Mouse (Mus musculus) kidney, adult 2 months (tissue): ENCODE results near the gene Mmaa. TPM values are rescaled to one million over a fixed set of nuclear protein-coding genes. Genes with fewer than 3 reads are reported as not detected.

Experiments used
- DNase-seq: peaks from one replicate; pipeline ENCODE4 v3.0.0; 2021
- H3K27ac ChIP-seq: fragments of 200-500 bp; 2 replicates; pipeline ENCODE4 v1.5.1; 2012; ENCODE audit warnings: low read depth, low read length, control low read depth, inconsistent platforms; ENCODE audit not compliant: insufficient read depth
- H3K27me3 ChIP-seq: fragments of 200-500 bp; replicated peaks from 2 replicates; pipeline ENCODE4 v1.6.1; 2012; ENCODE audit warnings: mild to moderate bottlenecking, moderate library complexity, low read length, inconsistent platforms; ENCODE audit not compliant: control insufficient read depth, insufficient read depth
- H3K36me3 ChIP-seq: fragments of 200-500 bp; 2 replicates; pipeline ENCODE4 v1.6.1; 2012; ENCODE audit warnings: mild to moderate bottlenecking, moderate library complexity, low read length, inconsistent platforms; ENCODE audit not compliant: control insufficient read depth, insufficient read depth
- H3K4me1 ChIP-seq: fragments of 200-500 bp; 2 replicates; pipeline ENCODE4 v1.6.1; 2011; ENCODE audit warnings: low read length; ENCODE audit not compliant: control insufficient read depth, insufficient read depth
- H3K4me3 ChIP-seq: fragments of 200-500 bp; 2 replicates; pipeline ENCODE4 v1.5.1; 2011; ENCODE audit warnings: mild to moderate bottlenecking, low read depth, low read length, control low read depth; ENCODE audit not compliant: insufficient read depth
- CTCF ChIP-seq: fragments of 200-500 bp; conservative IDR thresholded peaks from 2 replicates; pipeline ENCODE4 v1.5.1; 2011; ENCODE audit warnings: low read depth, mild to moderate bottlenecking, control low read depth, low read length, moderate library complexity, mixed read lengths; ENCODE audit not compliant: insufficient read depth, insufficient read length
- POLR2A ChIP-seq: fragments of 200-500 bp; IDR thresholded peaks from one replicate; pipeline ENCODE4 v1.6.1; 2011; ENCODE audit warnings: low read depth, low read length, control low read depth
- WGBS: fragments of 180-500 bp; shearing (Covaris S2); methylation state at CpG from one replicate; pipeline ENCODE4 v1.1.7; 2018; 5-methylcytosine and 5-hydroxymethylcytosine counted together
- polyA plus RNA-seq: library from polyadenylated mRNA; depleted of rRNA; stranded (reverse); fragments of >200 nt; gene quantifications from 2 replicates; pipeline ENCODE4 v1.2.3, GENCODE M21; 2012

Gene Mmaa
- polyA plus RNA-seq, 1 experiment = 16.8 TPM

GRCm38 (mm10) chr8:79273776-79274175 lies 21.0 kb downstream of the Mmaa start:
- H3K27me3 ChIP-seq = no peaks in the 10 kb centered on the region
- TF ChIP-seq CTCF = no peak
- TF ChIP-seq POLR2A = no peak
- no peak for DNase-seq
- H3K27ac ChIP-seq = no peak overlapping the region
- no peaks in the 10 kb centered on the region; the same call in 1 of the 2 replicates for H3K36me3 ChIP-seq
- no peak overlapping the region for H3K4me3 ChIP-seq
- no peaks in the 10 kb centered on the region for H3K4me1 ChIP-seq
- 91% methylated on average over 6 of the region's 6 CpGs for WGBS

- no peak for TF ChIP-seq POLR2A
- no peak for TF ChIP-seq CTCF
- Histone ChIP-seq H3K4me1 (no peaks in the 10 kb centered on the region), H3K27ac (no peak overlapping the region), H3K27me3 (no peaks in the 10 kb centered on the region), H3K36me3 (no peaks in the 10 kb centered on the region; the same call in 1 of the 2 replicates), H3K4me3 (no peak overlapping the region)
- DNase-seq = no peak
- 88% methylated on average over 4 of the region's 4 CpGs for WGBS
Measured at GRCm38 (mm10) chr8:79272676-79273075, 22.1 kb downstream of the Mmaa start.

GRCm38 (mm10) chr8:79268921-79269320 lies 25.8 kb downstream of the Mmaa start:
- WGBS = 74% methylated on average over 7 of the region's 7 CpGs
- no peak overlapping the region for H3K27ac ChIP-seq
- H3K4me1 ChIP-seq = no peaks in the 10 kb centered on the region
- DNase-seq = peak; percentile 70
- H3K36me3 ChIP-seq = no peaks in the 10 kb centered on the region; the same call in 1 of the 2 replicates
- H3K27me3 ChIP-seq = no peaks in the 10 kb centered on the region
- TF ChIP-seq CTCF = no peak
- no peak for TF ChIP-seq POLR2A
- H3K4me3 ChIP-seq = no peak overlapping the region

GRCm38 (mm10) chr8:79261920-79262319 lies 32.8 kb downstream of the Mmaa start:
- Histone ChIP-seq H3K4me1 (no peaks in the 10 kb centered on the region), H3K4me3 (no peak overlapping the region), H3K27me3 (no peaks in the 10 kb centered on the region), H3K27ac (no peak overlapping the region), H3K36me3 (no peaks in the 10 kb centered on the region)
- TF ChIP-seq CTCF (no peak), POLR2A (no peak)
- 94% methylated on average over 5 of the region's 5 CpGs for WGBS
- DNase-seq = no peak

DNA sequence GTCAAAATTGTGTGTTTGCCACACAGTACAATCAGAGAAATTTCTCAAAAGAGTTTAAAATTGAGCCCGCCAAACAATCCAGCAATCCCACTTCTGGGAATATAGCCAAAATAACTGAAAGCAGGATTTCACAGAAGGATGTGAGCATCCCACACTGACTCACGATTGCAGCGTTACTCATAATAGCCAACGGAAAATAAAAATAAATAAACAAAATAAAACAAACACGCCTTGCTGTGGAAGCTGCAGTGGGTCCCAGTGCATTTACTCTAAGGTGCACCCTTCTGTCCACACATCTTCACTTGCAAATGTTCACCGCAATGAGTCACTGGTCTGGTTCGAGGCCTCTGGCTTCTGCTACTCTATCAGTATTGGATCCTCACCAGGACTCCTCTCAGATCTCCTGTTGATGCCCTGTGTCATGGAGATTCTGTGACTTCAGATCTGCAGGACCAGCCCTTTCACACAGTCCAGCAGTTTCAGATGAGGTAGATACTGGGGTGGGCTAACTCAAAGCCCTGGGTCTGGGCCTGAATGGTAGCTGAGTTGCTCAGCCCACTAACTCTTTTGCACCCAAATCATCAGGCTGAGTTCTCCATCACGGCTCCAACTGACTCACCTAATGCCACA lies 38.5 kb downstream of the Mmaa start:
- no peak for DNase-seq
- WGBS = 67% methylated on average over 8 of the region's 8 CpGs
- H3K36me3 ChIP-seq = no peaks in the 10 kb centered on the region
- H3K4me3 ChIP-seq = no peak overlapping the region
- H3K4me1 ChIP-seq = no peaks in the 10 kb centered on the region
- TF ChIP-seq CTCF (no peak), POLR2A (no peak)
- no peaks in the 10 kb centered on the region for H3K27me3 ChIP-seq
- no peak overlapping the region for H3K27ac ChIP-seq

DNA sequence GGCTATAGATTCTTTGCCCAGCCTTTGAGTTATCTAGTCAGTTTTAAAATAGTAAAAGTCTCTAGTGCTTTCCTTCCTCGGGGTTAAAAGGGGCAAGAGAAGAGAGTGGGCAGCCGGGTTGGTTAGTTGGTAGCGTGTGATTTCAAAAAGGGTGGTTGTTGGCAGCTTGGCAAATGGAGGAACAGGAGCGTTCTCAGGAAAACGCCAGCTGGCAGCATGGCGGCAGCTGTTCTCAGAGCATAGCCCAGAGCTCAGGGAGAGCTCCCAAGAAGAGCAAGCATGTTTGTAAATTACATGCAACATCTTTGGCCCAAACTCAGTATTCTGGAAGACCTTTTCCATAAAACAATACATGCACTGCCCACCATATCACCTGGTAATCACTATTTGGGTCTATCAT lies 41.0 kb downstream of the Mmaa start:
- DNase-seq = no peak
- Histone ChIP-seq H3K27me3 (no peaks in the 10 kb centered on the region), H3K4me1 (no peaks in the 10 kb centered on the region), H3K36me3 (no peaks in the 10 kb centered on the region), H3K4me3 (no peak overlapping the region), H3K27ac (no peak overlapping the region)
- WGBS = 91% methylated on average over 6 of the region's 6 CpGs
- no peak for TF ChIP-seq CTCF
- no peak for TF ChIP-seq POLR2A

DNA sequence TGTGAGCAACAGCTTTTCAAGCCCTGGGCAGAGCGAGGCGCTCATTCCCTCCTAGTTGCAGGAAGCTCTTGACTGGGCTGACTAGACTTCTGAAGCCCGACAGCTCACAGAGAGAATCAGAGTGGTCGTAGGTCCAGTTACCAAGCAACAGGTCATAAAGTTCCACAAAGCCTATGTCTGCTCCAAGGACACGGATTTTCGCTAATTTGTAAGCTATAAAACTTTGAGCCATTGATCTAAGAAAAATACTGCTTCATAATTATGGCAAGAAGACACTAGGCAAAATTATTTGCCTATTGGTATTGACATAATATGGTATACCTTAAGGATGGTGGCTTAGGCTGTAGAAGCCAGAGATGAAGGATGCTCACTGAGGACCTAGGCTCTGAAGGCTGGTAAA lies 46.3 kb downstream of the Mmaa start, which contains the start of gene 1700011L22Rik:
TSS of gene 1700011L22Rik (minus strand) at position 101 of the 400 bp plus-strand sequence.
- no peaks in the 10 kb centered on the region for H3K4me1 ChIP-seq
- 80% methylated on average over 6 of the region's 6 CpGs for WGBS
- H3K27ac ChIP-seq = no peak within 1 kb of the TSS
- no peaks in the 10 kb centered on the region for H3K27me3 ChIP-seq
- no peak for DNase-seq
- TF ChIP-seq POLR2A (no peak), CTCF (no peak)
- H3K36me3 ChIP-seq = no peaks in the 10 kb centered on the region
- H3K4me3 ChIP-seq = no peak within 1 kb of the TSS
